Mouse (Mus musculus): ENCODE measurements at regions not wholly inside any gene's neighbourhood (a gene's known extent, or its start where the extent isn't known, plus 50 kb on each side); places are given as distances from the start of the nearest gene placed in this dataset.

GRCm38 (mm10) chr8:34484551-34485335, 373.2 kb upstream of the Gm10131 start:
- Histone ChIP-seq H3K4me3 (ENCODE audit: low read depth, low read length) (no peak overlapping the region), H3K27ac (replicated peaks; ENCODE audit: low read depth, low read length) (no peak overlapping the region), H3K9me3 (ENCODE audit: control insufficient read depth, low read length) (no peaks in the 10 kb centered on the region), H3K4me2 (ENCODE audit: low read depth, severe bottlenecking) (no peak overlapping the region), H3K27me3 (ENCODE audit: control insufficient read depth, insufficient read depth, low read length) (no peaks in the 10 kb centered on the region), H3K4me1 (ENCODE audit: control insufficient read depth, insufficient read depth, low read length) (no peaks in the 10 kb centered on the region), H3K9ac (ENCODE audit: low read length) (no peak overlapping the region), H3K36me3 (ENCODE audit: control insufficient read depth, insufficient read depth, low read length) (no peaks in the 10 kb centered on the region)
- 67% methylated on average over 6 of the region's 6 CpGs for whole genome bisulfite sequencing
- ATAC-seq (ENCODE audit: insufficient number of reproducible peaks, low FRiP score, low TSS enrichment, low read depth), result 0 out of 2 replicates have a peak, but pooled peaks have one; percentile 9
- peak; percentile 53 for DNase-seq (ENCODE audit: low spot score)

- no peak overlapping the region for H3K4me3 ChIP-seq (ENCODE audit: low read depth, low read length)
- DNase-seq (ENCODE audit: low spot score) (no peak), ATAC-seq (ENCODE audit: insufficient number of reproducible peaks, low FRiP score, low TSS enrichment, low read depth) (no peak)
- WGBS, result 68% methylated on average over 4 of the region's 4 CpGs
- H3K9me3 ChIP-seq (ENCODE audit: control insufficient read depth, low read length), result no peaks in the 10 kb centered on the region
- H3K9ac ChIP-seq (ENCODE audit: low read length), result no peak overlapping the region
- no peak overlapping the region for H3K4me2 ChIP-seq (ENCODE audit: low read depth, severe bottlenecking)
- H3K27ac ChIP-seq (replicated peaks; ENCODE audit: low read depth, low read length), result no peak overlapping the region
- no peaks in the 10 kb centered on the region for H3K27me3 ChIP-seq (ENCODE audit: control insufficient read depth, insufficient read depth, low read length)
- H3K4me1 ChIP-seq (ENCODE audit: control insufficient read depth, insufficient read depth, low read length), result no peaks in the 10 kb centered on the region
- H3K36me3 ChIP-seq (ENCODE audit: control insufficient read depth, insufficient read depth, low read length), result no peaks in the 10 kb centered on the region
Observed at GRCm38 (mm10) chr8:34483212-34483611, 371.7 kb upstream of the Gm10131 start.

GRCm38 (mm10) chr8:34482676-34483075, 371.1 kb upstream of the Gm10131 start:
- H3K9ac ChIP-seq (ENCODE audit: low read length), result no peak overlapping the region
- H3K4me2 ChIP-seq (ENCODE audit: low read depth, severe bottlenecking), result no peak overlapping the region
- ATAC-seq (ENCODE audit: insufficient number of reproducible peaks, low FRiP score, low TSS enrichment, low read depth) (no peak), DNase-seq (ENCODE audit: low spot score) (no peak)
- H3K4me1 ChIP-seq (ENCODE audit: control insufficient read depth, insufficient read depth, low read length), result no peaks in the 10 kb centered on the region
- no peaks in the 10 kb centered on the region for H3K36me3 ChIP-seq (ENCODE audit: control insufficient read depth, insufficient read depth, low read length)
- no peaks in the 10 kb centered on the region for H3K9me3 ChIP-seq (ENCODE audit: control insufficient read depth, low read length)
- no peak overlapping the region for H3K27ac ChIP-seq (replicated peaks; ENCODE audit: low read depth, low read length)
- no peak overlapping the region for H3K4me3 ChIP-seq (ENCODE audit: low read depth, low read length)
- 93% methylated on average over 2 of the region's 2 CpGs for WGBS
- H3K27me3 ChIP-seq (ENCODE audit: control insufficient read depth, insufficient read depth, low read length), result no peaks in the 10 kb centered on the region

GRCm38 (mm10) chr8:34480496-34480895, 369.0 kb upstream of the Gm10131 start:
- Histone ChIP-seq H3K4me1 (ENCODE audit: control insufficient read depth, insufficient read depth, low read length) (no peaks in the 10 kb centered on the region), H3K4me3 (ENCODE audit: low read depth, low read length) (no peak overlapping the region), H3K36me3 (ENCODE audit: control insufficient read depth, insufficient read depth, low read length) (no peaks in the 10 kb centered on the region), H3K9ac (ENCODE audit: low read length) (no peak overlapping the region), H3K4me2 (ENCODE audit: low read depth, severe bottlenecking) (no peak overlapping the region), H3K9me3 (ENCODE audit: control insufficient read depth, low read length) (no peaks in the 10 kb centered on the region), H3K27ac (replicated peaks; ENCODE audit: low read depth, low read length) (no peak overlapping the region), H3K27me3 (ENCODE audit: control insufficient read depth, insufficient read depth, low read length) (no peaks in the 10 kb centered on the region)
- WGBS, result 83% methylated on average over 4 of the region's 4 CpGs
- ATAC-seq (ENCODE audit: insufficient number of reproducible peaks, low FRiP score, low TSS enrichment, low read depth) (no peak), DNase-seq (ENCODE audit: low spot score) (no peak)

DNA sequence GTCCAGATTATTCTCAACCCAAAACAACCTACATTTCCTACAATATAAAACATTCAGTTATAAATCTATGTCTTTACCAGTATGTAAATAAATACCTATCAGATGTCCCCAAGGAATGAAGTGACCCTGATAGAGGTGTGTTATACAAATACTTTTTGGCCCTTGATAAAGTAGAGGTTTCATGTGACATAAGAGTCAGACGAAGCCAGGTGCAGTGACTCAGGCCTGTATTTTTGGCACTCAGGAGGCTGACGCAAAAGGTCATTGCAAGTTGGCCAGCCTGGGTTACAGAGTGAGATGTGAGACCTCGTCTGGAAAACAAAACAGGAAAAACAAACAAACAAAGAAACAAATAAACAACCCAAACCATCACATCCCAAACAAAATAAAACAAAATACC, 367.4 kb upstream of the Gm10131 start:
- no peaks in the 10 kb centered on the region for H3K4me1 ChIP-seq (ENCODE audit: control insufficient read depth, insufficient read depth, low read length)
- H3K36me3 ChIP-seq (ENCODE audit: control insufficient read depth, insufficient read depth, low read length), result no peaks in the 10 kb centered on the region
- WGBS, result 68% methylated on average over 3 of the region's 3 CpGs
- no peaks in the 10 kb centered on the region for H3K9me3 ChIP-seq (ENCODE audit: control insufficient read depth, low read length)
- H3K4me3 ChIP-seq (ENCODE audit: low read depth, low read length), result no peak overlapping the region
- DNase-seq (ENCODE audit: low spot score) (no peak), ATAC-seq (ENCODE audit: insufficient number of reproducible peaks, low FRiP score, low TSS enrichment, low read depth) (no peak)
- H3K9ac ChIP-seq (ENCODE audit: low read length), result no peak overlapping the region
- H3K27me3 ChIP-seq (ENCODE audit: control insufficient read depth, insufficient read depth, low read length), result no peaks in the 10 kb centered on the region
- no peak overlapping the region for H3K4me2 ChIP-seq (ENCODE audit: low read depth, severe bottlenecking)
- no peak overlapping the region for H3K27ac ChIP-seq (replicated peaks; ENCODE audit: low read depth, low read length)

DNA sequence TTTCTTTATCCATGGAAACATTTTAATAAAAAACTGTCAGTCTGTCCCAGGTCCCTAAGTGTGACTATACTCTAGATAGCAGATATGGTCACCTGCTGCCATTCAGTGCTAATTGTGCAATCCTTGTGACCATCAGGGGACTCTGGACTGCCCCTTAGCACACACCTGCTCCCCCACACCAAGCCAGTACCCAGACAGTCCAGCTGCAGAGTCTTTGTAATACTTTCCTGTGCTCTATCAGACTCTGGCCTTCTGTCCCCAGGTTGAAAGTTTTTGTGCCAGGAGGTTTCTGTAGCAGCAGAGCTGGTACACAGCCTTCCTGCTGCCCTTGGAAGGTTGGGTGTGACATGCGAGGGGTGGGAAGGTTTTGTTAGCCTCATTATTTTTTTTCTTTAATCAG, 366.9 kb upstream of the Gm10131 start:
- no peak overlapping the region for H3K9ac ChIP-seq (ENCODE audit: low read length)
- H3K4me3 ChIP-seq (ENCODE audit: low read depth, low read length), result no peak overlapping the region
- no peaks in the 10 kb centered on the region for H3K27me3 ChIP-seq (ENCODE audit: control insufficient read depth, insufficient read depth, low read length)
- no peaks in the 10 kb centered on the region for H3K4me1 ChIP-seq (ENCODE audit: control insufficient read depth, insufficient read depth, low read length)
- H3K36me3 ChIP-seq (ENCODE audit: control insufficient read depth, insufficient read depth, low read length), result no peaks in the 10 kb centered on the region
- H3K27ac ChIP-seq (replicated peaks; ENCODE audit: low read depth, low read length), result no peak overlapping the region
- H3K9me3 ChIP-seq (ENCODE audit: control insufficient read depth, low read length), result no peaks in the 10 kb centered on the region
- WGBS, result 88% methylated on average over 1 of the region's 1 CpGs
- ATAC-seq (ENCODE audit: insufficient number of reproducible peaks, low FRiP score, low TSS enrichment, low read depth) (no peak), DNase-seq (ENCODE audit: low spot score) (no peak)
- no peak overlapping the region for H3K4me2 ChIP-seq (ENCODE audit: low read depth, severe bottlenecking)

GRCm38 (mm10) chr8:34476146-34476820, 364.7 kb upstream of the Gm10131 start:
- Histone ChIP-seq H3K27ac (replicated peaks; ENCODE audit: low read depth, low read length) (no peak overlapping the region), H3K36me3 (ENCODE audit: control insufficient read depth, insufficient read depth, low read length) (no peaks in the 10 kb centered on the region), H3K9me3 (ENCODE audit: control insufficient read depth, low read length) (no peaks in the 10 kb centered on the region), H3K4me2 (ENCODE audit: low read depth, severe bottlenecking) (no peak overlapping the region), H3K4me3 (ENCODE audit: low read depth, low read length) (no peak overlapping the region), H3K9ac (ENCODE audit: low read length) (no peak overlapping the region), H3K27me3 (ENCODE audit: control insufficient read depth, insufficient read depth, low read length) (no peaks in the 10 kb centered on the region), H3K4me1 (ENCODE audit: control insufficient read depth, insufficient read depth, low read length) (peaks cover 7% of the 10 kb centered on the region)
- no peak for ATAC-seq (ENCODE audit: insufficient number of reproducible peaks, low FRiP score, low TSS enrichment, low read depth)
- DNase-seq (ENCODE audit: low spot score), result no peak
- whole genome bisulfite sequencing, result 99% methylated on average over 3 of the region's 3 CpGs

GRCm38 (mm10) chr8:34474593-34474992, 363.1 kb upstream of the Gm10131 start:
- H3K4me2 ChIP-seq (ENCODE audit: low read depth, severe bottlenecking), result no peak overlapping the region
- no peak for ATAC-seq (ENCODE audit: insufficient number of reproducible peaks, low FRiP score, low TSS enrichment, low read depth)
- whole genome bisulfite sequencing, result 79% methylated on average over 7 of the region's 7 CpGs
- no peaks in the 10 kb centered on the region for H3K36me3 ChIP-seq (ENCODE audit: control insufficient read depth, insufficient read depth, low read length)
- H3K4me3 ChIP-seq (ENCODE audit: low read depth, low read length), result no peak overlapping the region
- no peak for DNase-seq (ENCODE audit: low spot score)
- H3K4me1 ChIP-seq (ENCODE audit: control insufficient read depth, insufficient read depth, low read length), result peaks cover 11% of the 10 kb centered on the region
- no peak overlapping the region for H3K9ac ChIP-seq (ENCODE audit: low read length)
- no peaks in the 10 kb centered on the region for H3K9me3 ChIP-seq (ENCODE audit: control insufficient read depth, low read length)
- H3K27ac ChIP-seq (replicated peaks; ENCODE audit: low read depth, low read length), result no peak overlapping the region
- H3K27me3 ChIP-seq (ENCODE audit: control insufficient read depth, insufficient read depth, low read length), result no peaks in the 10 kb centered on the region
